Comparison of ENCODE assay signal across 10 mouse cellular contexts in the genomic region with DNA sequence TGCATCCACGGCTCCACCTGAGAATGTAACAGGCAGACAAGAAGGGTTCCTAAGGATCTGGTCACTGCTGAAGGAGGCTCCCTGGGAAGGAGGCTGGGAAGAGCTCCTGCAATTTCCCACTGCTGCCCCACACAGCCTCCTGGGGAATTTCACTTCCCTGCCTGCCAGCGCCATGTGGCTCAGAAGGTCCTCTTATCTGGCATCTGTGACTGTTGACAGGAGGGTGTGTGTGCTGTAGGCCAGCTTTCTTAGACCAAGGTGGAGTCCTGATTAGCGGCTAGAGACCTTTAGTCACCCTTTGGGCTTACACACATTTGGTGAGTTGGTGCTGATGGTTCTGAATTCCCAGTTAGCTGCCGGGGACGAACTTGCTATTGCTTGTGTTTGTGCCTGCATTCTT. TPM values are rescaled to one million over a fixed set of nuclear protein-coding genes. Genes with fewer than 3 reads are reported as not detected.
A peak's percentile ranks its signal among the peaks of the same experiment; 100 is the strongest.
DNase-seq lines count a peak whose midpoint lies in the region; ATAC-seq lines count a peak whose summit lies in the region.
"Had no signal": no experiment of that assay in that cellular context is flagged by ENCODE, and none has a peak within 500 bp of the region (broad histone marks: within the 10 kb centered on the region; RNA-seq: fewer than 3 reads in every experiment).

No protein-coding gene starts in this region.

- no peaks in the 10 kb centered on the region; the same call in 1 of the 2 replicates for H3K36me3 ChIP-seq in kidney, embryonic 15.5 days
- no peaks in the 10 kb centered on the region; the same call in 1 of the 2 replicates for H3K36me3 ChIP-seq in heart, embryonic 10.5 days
- no peaks in the 10 kb centered on the region for H3K36me3 ChIP-seq in limb, embryonic 12.5 days
- H3K36me3 ChIP-seq in stomach, embryonic 15.5 days = no peaks in the 10 kb centered on the region
- H3K36me3 ChIP-seq in midbrain, embryonic 16.5 days (ENCODE audit: control insufficient read depth, insufficient read depth, low read length) = no peaks in the 10 kb centered on the region
- H3K36me3 ChIP-seq: limb, embryonic 15.5 days had no signal

- peak overlapping the region; percentile 48; the same call in 1 of the 2 replicates for H3K27ac ChIP-seq in kidney, embryonic 15.5 days
- 0 out of 2 replicates have a peak overlapping the region, but pooled peaks have one; percentile 22 for H3K27ac ChIP-seq in heart, embryonic 10.5 days
- H3K27ac ChIP-seq in limb, embryonic 12.5 days = peak overlapping the region; percentile 64; the same call in 1 of the 2 replicates
- H3K27ac ChIP-seq in stomach, embryonic 15.5 days = peak overlapping the region; percentile 32; the same call in 1 of the 2 replicates
- no peak overlapping the region for H3K27ac ChIP-seq in midbrain, embryonic 16.5 days (ENCODE audit: low read length)
- H3K27ac ChIP-seq: hindbrain, postnatal 0 days; limb, embryonic 15.5 days had no signal

- H3K27me3 ChIP-seq in kidney, embryonic 15.5 days = no peaks in the 10 kb centered on the region
- peaks cover 53% of the 10 kb centered on the region for H3K27me3 ChIP-seq in heart, embryonic 10.5 days (ENCODE audit: insufficient read depth, poor library complexity, severe bottlenecking)
- no peaks in the 10 kb centered on the region for H3K27me3 ChIP-seq in limb, embryonic 12.5 days
- no peaks in the 10 kb centered on the region for H3K27me3 ChIP-seq in stomach, embryonic 15.5 days (replicated peaks)
- H3K27me3 ChIP-seq in midbrain, embryonic 16.5 days (ENCODE audit: control insufficient read depth, insufficient read depth, low read depth, low read length) = no peaks in the 10 kb centered on the region
- H3K27me3 ChIP-seq: limb, embryonic 15.5 days had no signal

- WGBS in kidney, embryonic 15.5 days = 63% methylated on average over 5 of the region's 5 CpGs
- 7% methylated on average over 5 of the region's 5 CpGs for WGBS in heart, embryonic 10.5 days
- WGBS in limb, embryonic 12.5 days = 39% methylated on average over 5 of the region's 5 CpGs
- WGBS in stomach, embryonic 15.5 days = 51% methylated on average over 5 of the region's 5 CpGs
- 71% methylated on average over 5 of the region's 5 CpGs for WGBS in midbrain, embryonic 16.5 days

- ATAC-seq in kidney, embryonic 15.5 days (replicated peaks; ENCODE audit: low FRiP score) = no peak
- ATAC-seq in limb, embryonic 12.5 days (ENCODE audit: insufficient number of reproducible peaks, insufficient read depth, low FRiP score, low TSS enrichment, low read depth) = no peak
- ATAC-seq in stomach, embryonic 15.5 days (ENCODE audit: insufficient read depth, low FRiP score, low read depth) = peak; percentile 82
- no peak for ATAC-seq in midbrain, embryonic 16.5 days
- ATAC-seq: hindbrain, postnatal 0 days had no signal

- H3K4me3 ChIP-seq in kidney, embryonic 15.5 days (replicated peaks) = no peak overlapping the region
- H3K4me3 ChIP-seq in heart, embryonic 10.5 days = no peak overlapping the region
- H3K4me3 ChIP-seq in limb, embryonic 12.5 days (replicated peaks) = no peak overlapping the region
- H3K4me3 ChIP-seq in stomach, embryonic 15.5 days (replicated peaks) = no peak overlapping the region
- no peak overlapping the region for H3K4me3 ChIP-seq in midbrain, embryonic 16.5 days (ENCODE audit: low read depth, low read length)
- H3K4me3 ChIP-seq: limb, embryonic 15.5 days had no signal

- H3K9me3 ChIP-seq in kidney, embryonic 15.5 days (replicated peaks) = no peaks in the 10 kb centered on the region; the same call in 1 of the 2 replicates
- no peaks in the 10 kb centered on the region for H3K9me3 ChIP-seq in heart, embryonic 10.5 days
- 0 out of 2 replicates have a peak, but pooled peaks cover 6% of the 10 kb centered on the region for H3K9me3 ChIP-seq in limb, embryonic 12.5 days
- H3K9me3 ChIP-seq in stomach, embryonic 15.5 days = no peaks in the 10 kb centered on the region
- H3K9me3 ChIP-seq in midbrain, embryonic 16.5 days (replicated peaks; ENCODE audit: control insufficient read depth, low read length, poor library complexity, severe bottlenecking) = no peaks in the 10 kb centered on the region
- H3K9me3 ChIP-seq: limb, embryonic 15.5 days had no signal

- peaks cover 77% of the 10 kb centered on the region for H3K4me1 ChIP-seq in kidney, embryonic 15.5 days
- peaks cover 43% of the 10 kb centered on the region for H3K4me1 ChIP-seq in heart, embryonic 10.5 days
- peaks cover 71% of the 10 kb centered on the region for H3K4me1 ChIP-seq in limb, embryonic 12.5 days (replicated peaks)
- H3K4me1 ChIP-seq in stomach, embryonic 15.5 days = peaks cover 11% of the 10 kb centered on the region; the same call in 1 of the 2 replicates
- no peaks in the 10 kb centered on the region for H3K4me1 ChIP-seq in midbrain, embryonic 16.5 days (ENCODE audit: control insufficient read depth, insufficient read depth, low read length)

- no peak overlapping the region for H3K4me2 ChIP-seq in kidney, embryonic 15.5 days
- no peak overlapping the region for H3K4me2 ChIP-seq in limb, embryonic 12.5 days
- H3K4me2 ChIP-seq in stomach, embryonic 15.5 days = no peak overlapping the region
- H3K4me2 ChIP-seq in midbrain, embryonic 16.5 days (ENCODE audit: low read length) = no peak overlapping the region
- H3K4me2 ChIP-seq: limb, embryonic 15.5 days had no signal

- DNase-seq in kidney, postnatal 10 days = no peak
- DNase-seq in heart, embryonic 10.5 days (ENCODE audit: low spot score) = peak; percentile 89
- DNase-seq in left cerebral cortex, adult 11 months (ENCODE audit: low spot score) = no peak
- DNase-seq in thymus, postnatal 14 days = no peak

- H3K9ac ChIP-seq in kidney, embryonic 15.5 days = no peak overlapping the region
- no peak overlapping the region for H3K9ac ChIP-seq in limb, embryonic 12.5 days (replicated peaks)
- H3K9ac ChIP-seq in stomach, embryonic 15.5 days = no peak overlapping the region
- H3K9ac ChIP-seq in midbrain, embryonic 16.5 days (ENCODE audit: low read depth, low read length) = no peak overlapping the region
- H3K9ac ChIP-seq: limb, embryonic 15.5 days had no signal

RNA-seq across cellular contexts. Expression of gene Myo10, which starts 28.0 kb away (rescaled TPM):
- 39.3 and 40.5 TPM in 2 replicates for polyA plus RNA-seq in kidney, embryonic 15.5 days (2015; fragmentation: Nextera tagmentation; extraction: Ambion mirVana)
- 14.4 and 21.0 TPM in 2 replicates for polyA plus RNA-seq in heart, embryonic 10.5 days (2016; fragmentation: Nextera tagmentation; extraction: Ambion mirVana)
- 42.1 and 42.5 TPM in 2 replicates for polyA plus RNA-seq in limb, embryonic 12.5 days (2016; fragmentation: Nextera tagmentation; extraction: Ambion mirVana)
- 32.4 and 36.8 TPM in 2 replicates for polyA plus RNA-seq in stomach, embryonic 15.5 days (2015; fragmentation: Nextera tagmentation; extraction: Ambion mirVana)
- 26.8 and 28.8 TPM in 2 replicates for polyA plus RNA-seq in midbrain, embryonic 16.5 days (2015; fragmentation: Nextera tagmentation; extraction: Ambion mirVana)
